Mouse (Mus musculus): ENCODE results near the gene Ninl.

DNA sequence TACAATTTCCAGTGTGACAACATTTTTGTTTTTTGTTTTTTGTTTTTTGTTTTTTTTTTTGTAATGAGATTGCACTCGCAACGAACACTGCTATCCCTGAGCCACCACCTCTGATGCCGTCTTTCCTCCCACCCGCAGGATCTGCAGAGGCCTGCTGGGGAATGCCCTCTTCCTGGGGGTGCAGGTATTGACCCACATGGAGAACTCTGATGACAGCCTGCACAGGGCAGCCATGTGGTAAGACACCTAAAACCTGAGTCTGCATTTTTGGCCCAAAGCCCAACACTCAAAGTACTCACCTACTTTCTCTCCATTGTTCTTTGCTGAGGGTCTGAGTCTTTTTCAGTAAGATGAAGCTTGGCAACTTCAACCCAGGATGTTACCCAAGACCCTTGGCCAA is 104.5 kb downstream of the Ninl start:
- TF ChIP-seq GATA1 (IDR thresholded peaks at IDR 0.05; ENCODE audit: borderline replicate concordance, low read length) (no peak), FLI1 (IDR thresholded peaks at IDR 0.05; ENCODE audit: low read length) (no peak)

Data from megakaryocyte, embryonic 14.5 days (primary cell).